Mouse (Mus musculus): ENCODE measurements around the gene Arnt. TPM values are rescaled to one million over a fixed set of nuclear protein-coding genes. Genes with fewer than 3 reads are reported as not detected.

The Arnt gene
- total RNA-seq (2023) = 10 to 100 TPM; 78.1 to 80.1 TPM

DNA sequence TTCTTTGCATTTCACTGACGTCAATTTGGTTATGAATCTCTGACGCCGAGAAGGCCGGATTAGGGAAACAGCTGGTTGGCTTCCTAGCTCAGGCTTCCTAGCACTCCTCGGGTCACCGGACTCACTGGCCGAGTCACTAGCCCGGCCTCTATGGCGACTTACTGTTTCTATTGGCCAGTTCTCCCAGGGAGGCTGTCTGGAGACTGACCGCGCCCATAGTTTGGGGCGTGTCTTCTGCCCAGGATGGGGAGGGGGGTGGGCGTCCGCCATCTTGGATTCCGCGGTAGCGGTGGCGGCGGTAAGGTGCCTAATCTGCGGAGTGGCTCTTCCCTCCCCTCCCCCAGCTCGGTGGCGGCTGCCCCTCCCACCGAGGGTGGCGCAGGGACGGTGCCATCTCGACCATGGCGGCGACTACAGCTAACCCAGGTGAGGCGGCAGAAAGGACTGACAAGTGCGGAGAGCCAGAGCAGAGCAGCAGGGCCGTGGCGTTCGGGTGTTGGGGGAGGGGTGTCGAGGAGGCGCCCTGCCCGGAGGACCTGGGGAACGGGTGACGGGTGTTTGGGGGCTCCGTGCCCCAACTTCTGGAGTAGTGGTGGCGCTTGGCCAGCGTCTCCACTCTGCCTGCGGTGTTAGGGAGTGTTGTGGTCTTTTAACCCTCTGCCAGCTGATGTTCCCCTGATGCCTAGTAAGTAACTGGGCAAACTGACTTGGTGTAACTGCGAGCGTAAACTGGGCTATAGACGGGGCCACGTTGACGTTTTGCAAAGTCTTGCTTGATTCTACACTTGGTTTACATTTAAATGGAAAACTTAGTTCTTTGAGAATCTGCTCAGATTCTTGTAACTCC, at the start of gene Arnt:
Arnt (plus strand) TSS at position 253 of the 847 bp plus-strand sequence.

GRCm38 (mm10) chr3:95402741-95403140, 31.4 kb upstream of the Arnt start, which contains the start of gene 4930558C23Rik:
TSS of gene 4930558C23Rik (minus strand) at chr3:95402841.

DNA sequence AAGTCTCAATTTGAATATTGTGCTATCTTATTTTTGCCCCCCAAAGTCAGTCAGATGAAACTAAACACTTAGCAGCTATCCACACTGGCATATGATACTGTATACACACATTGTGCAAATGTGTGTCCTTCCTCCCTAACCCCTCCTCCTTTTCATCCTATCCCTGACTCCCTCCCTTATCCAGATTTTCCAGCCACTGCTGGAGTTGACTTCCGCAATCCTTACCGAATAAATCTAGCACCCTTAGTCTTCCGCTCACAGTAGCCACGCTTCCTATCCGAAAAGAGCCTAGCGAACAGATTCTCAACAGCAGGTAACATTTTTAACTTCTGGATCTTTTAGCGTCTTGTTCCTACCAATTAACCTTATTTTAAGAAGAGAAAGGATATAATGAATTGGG, 64.8 kb downstream of the Arnt start, which contains the start of gene Ctsk:
Ctsk (plus strand) TSS at position 233 of the 400 bp plus-strand sequence.

GRCm38 (mm10) chr3:95526622-95527211, 92.5 kb downstream of the Arnt start, which contains the start of gene Ctss:
TSS of gene Ctss (plus strand) at chr3:95526786.

Other genes with a start within 250 kb of the Arnt start
- gene Gabpb2, start 216.5 kb upstream of the Arnt start, total RNA-seq (2023) = 10 to 100 TPM; 89.1 to 90.6 TPM
- 100 to 1,000 TPM; 225 to 246 TPM for gene Cdc42se1, start 205.7 kb upstream of the Arnt start, total RNA-seq (2023)
- 1 to 10 TPM; 8.9 to 9.2 TPM for gene Mllt11, start 202.2 kb upstream of the Arnt start, total RNA-seq (2023)
- gene Gm128, start 192.8 kb upstream of the Arnt start, total RNA-seq (2023) = under 1 TPM in 1 of 2 experiments, not detected in 1; 0.70 TPM
- not detected for gene Bnipl, start 183.2 kb upstream of the Arnt start, total RNA-seq (2023)
- gene Mindy1, start 153.0 kb upstream of the Arnt start, total RNA-seq (2023) = 10 to 100 TPM; 38.4 to 39.0 TPM
- gene Prune1, start 152.3 kb upstream of the Arnt start, total RNA-seq (2023) = 10 to 100 TPM; 14.6 to 16.5 TPM
- gene Anxa9, start 127.2 kb upstream of the Arnt start, total RNA-seq (2023) = 1 to 10 TPM; 1.2 to 2.8 TPM
- 100 to 1,000 TPM; 139 to 152 TPM for gene Cers2, start 119.6 kb upstream of the Arnt start, total RNA-seq (2023)
- gene Setdb1, start 77.2 kb upstream of the Arnt start, total RNA-seq (2023) = 10 to 100 TPM; 39.0 to 43.5 TPM
- gene 4930558C23Rik, start 31.5 kb upstream of the Arnt start, total RNA-seq (2023) = not detected
- 1 to 10 TPM; 1.5 to 3.3 TPM for gene Ctsk, start 64.9 kb downstream of the Arnt start, total RNA-seq (2023)
- 100 to 1,000 TPM; 462 to 506 TPM for gene Ctss, start 92.4 kb downstream of the Arnt start, total RNA-seq (2023)
- gene Hormad1, start 125.3 kb downstream of the Arnt start, total RNA-seq (2023) = under 1 TPM in 1 of 2 experiments, not detected in 1; 0.36 TPM
- 10 to 100 TPM; 28.9 to 37.0 TPM for gene Golph3l, start 154.5 kb downstream of the Arnt start, total RNA-seq (2023)
- gene Ensa, start 190.6 kb downstream of the Arnt start, total RNA-seq (2023) = 100 to 1,000 TPM; 115 to 129 TPM
- gene Mcl1, start 224.4 kb downstream of the Arnt start, total RNA-seq (2023) = 100 to 1,000 TPM; 424 to 425 TPM

Measured in B cell, adult 67 days (primary cell).